Mouse (Mus musculus) left cerebral cortex, adult 11 months (tissue): ENCODE data around the gene Ppp1r14d.
A peak's percentile ranks its signal among the peaks of the same experiment; 100 is the strongest.

Source experiments
- DNase-seq: peaks from one replicate; pipeline ENCODE4 v3.0.0; 2022; ENCODE audit warnings: low spot score

Gene Ppp1r14d

GRCm38 (mm10) chr2:119229775-119230704, at the start of gene Ppp1r14d:
TSS of gene Ppp1r14d (minus strand) at chr2:119229906.
- no peak for DNase-seq

- no peak for DNase-seq
Measured at GRCm38 (mm10) chr2:119277810-119278209, 48.1 kb upstream of the Ppp1r14d start.

GRCm38 (mm10) chr2:119276926-119277325, 47.2 kb upstream of the Ppp1r14d start:
- no peak for DNase-seq

GRCm38 (mm10) chr2:119274126-119274525, 44.4 kb upstream of the Ppp1r14d start:
- no peak for DNase-seq

- peak; percentile 47 for DNase-seq
Measured at GRCm38 (mm10) chr2:119270643-119271331, 41.1 kb upstream of the Ppp1r14d start, which contains the start of gene Rhov. TSS of gene Rhov (minus strand) at chr2:119271272.

- DNase-seq = no peak
Measured at GRCm38 (mm10) chr2:119270286-119270642, 40.6 kb upstream of the Ppp1r14d start.

GRCm38 (mm10) chr2:119263813-119264212, 34.1 kb upstream of the Ppp1r14d start:
- no peak for DNase-seq

- DNase-seq = no peak
Measured at GRCm38 (mm10) chr2:119262978-119263377, 33.3 kb upstream of the Ppp1r14d start.

GRCm38 (mm10) chr2:119261326-119261725, 31.6 kb upstream of the Ppp1r14d start:
- DNase-seq = no peak

- DNase-seq = no peak
Measured at GRCm38 (mm10) chr2:119260518-119260917, 30.8 kb upstream of the Ppp1r14d start.

- DNase-seq = no peak
Measured at GRCm38 (mm10) chr2:119254976-119255375, 25.3 kb upstream of the Ppp1r14d start.

GRCm38 (mm10) chr2:119250826-119251478, 21.2 kb upstream of the Ppp1r14d start:
- peak; percentile 59 for DNase-seq

- DNase-seq = no peak
Measured at GRCm38 (mm10) chr2:119250377-119250776, 20.7 kb upstream of the Ppp1r14d start.

- no peak for DNase-seq
Measured at GRCm38 (mm10) chr2:119249592-119250061, 19.9 kb upstream of the Ppp1r14d start.

- peak; percentile 34 for DNase-seq
Measured at GRCm38 (mm10) chr2:119247904-119248303, 18.2 kb upstream of the Ppp1r14d start.

GRCm38 (mm10) chr2:119245246-119245645, 15.5 kb upstream of the Ppp1r14d start:
- no peak for DNase-seq

GRCm38 (mm10) chr2:119242548-119242947, 12.8 kb upstream of the Ppp1r14d start:
- no peak for DNase-seq

GRCm38 (mm10) chr2:119240819-119241186, 11.1 kb upstream of the Ppp1r14d start:
- DNase-seq = no peak

GRCm38 (mm10) chr2:119240075-119240818, 10.5 kb upstream of the Ppp1r14d start:
- no peak for DNase-seq

- no peak for DNase-seq
Measured at GRCm38 (mm10) chr2:119238671-119239070, 9.0 kb upstream of the Ppp1r14d start.

- no peak for DNase-seq
Measured at GRCm38 (mm10) chr2:119237871-119238220, 8.1 kb upstream of the Ppp1r14d start.
